Mouse (Mus musculus) thymus, postnatal 0 days (tissue): ENCODE data around the gene Faap20. TPM values are rescaled to one million over a fixed set of nuclear protein-coding genes. Genes with fewer than 3 reads are reported as not detected.

Experiments
- polyA plus RNA-seq: library from polyadenylated mRNA; unstranded; fragments of >200 nt; fragmentation: Nextera tagmentation; extraction: Ambion mirVana; gene quantifications from 2 replicates; pipeline ENCODE4 v1.2.1, GENCODE M21; 2015

Gene Faap20
- polyA plus RNA-seq, 1 experiment from 2014 or later, result 67.9 TPM

Other genes with a start within 250 kb of the Faap20 start
- gene Plch2, start 193.0 kb upstream of the Faap20 start, polyA plus RNA-seq, result 0.67 and 0.74 TPM in 2 replicates
- gene Pex10, start 182.8 kb upstream of the Faap20 start, polyA plus RNA-seq, result 15.9 and 16.3 TPM in 2 replicates
- 184 and 189 TPM in 2 replicates for gene Rer1, start 163.4 kb upstream of the Faap20 start, polyA plus RNA-seq
- 2.7 and 2.9 TPM in 2 replicates for gene Morn1, start 163.2 kb upstream of the Faap20 start, polyA plus RNA-seq
- 8.1 and 9.3 TPM in 2 replicates for gene Ski, start 27.2 kb upstream of the Faap20 start, polyA plus RNA-seq
- gene Prkcz, start 111.6 kb downstream of the Faap20 start, polyA plus RNA-seq, result 7.3 and 9.9 TPM in 2 replicates
- 0.50 and 0.79 TPM in 2 replicates for gene Gabrd, start 148.3 kb downstream of the Faap20 start, polyA plus RNA-seq
- gene Cfap74, start 159.4 kb downstream of the Faap20 start, polyA plus RNA-seq, result 13.9 and 15.2 TPM in 2 replicates
- gene Tmem52, start 219.3 kb downstream of the Faap20 start, polyA plus RNA-seq, result 0.79 TPM in 1 of 2 replicates, not detected in the other
- gene Gnb1, start 241.6 kb downstream of the Faap20 start, polyA plus RNA-seq, result 288 and 312 TPM in 2 replicates